Mouse (Mus musculus): ENCODE data around the gene Htr6. TPM values are rescaled to one million over a fixed set of nuclear protein-coding genes. Genes with fewer than 3 reads are reported as not detected.
A peak's percentile ranks its signal among the peaks of the same experiment; 100 is the strongest.

Gene Htr6
- polyA plus RNA-seq, 1 experiment from 2014 or later, result 0.07 TPM

DNA sequence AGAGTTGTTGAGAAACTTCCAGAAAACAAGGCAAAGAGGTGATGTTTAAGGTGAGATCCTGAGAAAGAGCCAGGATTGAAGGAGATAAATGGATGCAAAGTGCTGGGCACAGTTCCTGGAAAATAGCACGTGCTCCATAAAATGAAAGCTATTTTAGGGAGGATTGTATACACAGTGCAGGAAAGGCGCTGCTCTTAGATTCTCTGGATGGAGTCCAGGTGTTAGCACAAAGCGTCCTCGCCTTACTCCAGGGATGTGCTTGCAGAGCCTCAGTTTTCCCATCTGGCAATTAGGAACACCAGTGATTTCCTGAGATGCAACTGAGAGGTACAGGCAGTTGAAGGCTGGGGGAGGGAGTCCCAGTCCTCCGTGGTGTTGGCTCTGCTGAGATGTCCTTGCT lies 20.8 kb upstream of the Htr6 start:
- H3K36me3 ChIP-seq (replicated peaks), result peaks cover 3% of the 10 kb centered on the region
- H3K9me3 ChIP-seq, result peaks cover 11% of the 10 kb centered on the region; the same call in 1 of the 2 replicates
- H3K4me1 ChIP-seq, result peaks cover 22% of the 10 kb centered on the region
- WGBS, result 74% methylated on average over 5 of the region's 5 CpGs
- no peak overlapping the region for H3K27ac ChIP-seq
- no peak overlapping the region for H3K4me3 ChIP-seq
- peaks cover 41% of the 10 kb centered on the region for H3K27me3 ChIP-seq (ENCODE audit: poor library complexity, severe bottlenecking)
- DNase-seq (ENCODE audit: extremely low spot score, low spot score), result no peak

DNA sequence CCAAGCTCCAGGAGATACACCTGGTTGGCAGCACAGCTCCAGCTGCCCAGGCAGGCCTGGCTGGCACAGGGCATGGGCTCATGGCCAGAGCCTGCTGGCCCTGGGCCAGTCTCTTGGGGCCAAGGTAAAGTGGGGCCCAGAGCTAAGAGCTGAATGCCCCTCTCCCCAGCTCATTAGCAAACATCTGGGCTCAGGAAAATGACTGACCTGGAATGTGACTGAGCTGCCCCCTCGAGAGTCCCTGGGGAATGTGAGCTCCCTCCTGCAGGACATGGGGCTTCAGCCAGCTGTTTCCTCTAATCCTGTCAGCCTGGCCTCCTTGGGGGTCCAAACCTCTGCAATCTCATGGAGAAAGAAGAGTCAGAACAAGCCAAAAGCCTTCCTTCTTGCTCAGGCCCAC lies 20.0 kb upstream of the Htr6 start:
- peaks cover 49% of the 10 kb centered on the region for H3K27me3 ChIP-seq (ENCODE audit: poor library complexity, severe bottlenecking)
- 57% methylated on average over 1 of the region's 1 CpGs for WGBS
- H3K36me3 ChIP-seq (replicated peaks), result no peaks in the 10 kb centered on the region
- no peak overlapping the region for H3K4me3 ChIP-seq
- H3K9me3 ChIP-seq, result peaks cover 11% of the 10 kb centered on the region; the same call in 1 of the 2 replicates
- H3K4me1 ChIP-seq, result peaks cover 30% of the 10 kb centered on the region
- H3K27ac ChIP-seq, result no peak overlapping the region
- no peak for DNase-seq (ENCODE audit: extremely low spot score, low spot score)

DNA sequence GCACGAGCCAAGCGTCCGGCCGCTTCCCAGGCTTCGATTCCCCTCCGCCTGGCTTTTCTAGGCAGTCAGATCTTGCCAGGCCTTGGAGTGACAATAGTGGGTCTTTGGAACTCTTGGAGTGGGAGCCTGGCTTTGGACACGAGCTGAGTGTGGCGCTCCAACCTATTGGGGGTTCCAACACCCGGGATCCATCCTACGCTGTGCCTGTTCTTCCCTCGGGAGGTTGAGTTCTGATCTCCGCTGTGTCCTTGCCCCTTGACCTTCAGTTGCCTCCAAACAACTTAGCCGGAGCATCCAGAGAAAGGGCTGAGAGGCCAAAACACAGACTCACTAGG lies 17.8 kb upstream of the Htr6 start:
- H3K27ac ChIP-seq, result peak overlapping the region; percentile 80
- WGBS, result 20% methylated on average over 13 of the region's 13 CpGs

DNA sequence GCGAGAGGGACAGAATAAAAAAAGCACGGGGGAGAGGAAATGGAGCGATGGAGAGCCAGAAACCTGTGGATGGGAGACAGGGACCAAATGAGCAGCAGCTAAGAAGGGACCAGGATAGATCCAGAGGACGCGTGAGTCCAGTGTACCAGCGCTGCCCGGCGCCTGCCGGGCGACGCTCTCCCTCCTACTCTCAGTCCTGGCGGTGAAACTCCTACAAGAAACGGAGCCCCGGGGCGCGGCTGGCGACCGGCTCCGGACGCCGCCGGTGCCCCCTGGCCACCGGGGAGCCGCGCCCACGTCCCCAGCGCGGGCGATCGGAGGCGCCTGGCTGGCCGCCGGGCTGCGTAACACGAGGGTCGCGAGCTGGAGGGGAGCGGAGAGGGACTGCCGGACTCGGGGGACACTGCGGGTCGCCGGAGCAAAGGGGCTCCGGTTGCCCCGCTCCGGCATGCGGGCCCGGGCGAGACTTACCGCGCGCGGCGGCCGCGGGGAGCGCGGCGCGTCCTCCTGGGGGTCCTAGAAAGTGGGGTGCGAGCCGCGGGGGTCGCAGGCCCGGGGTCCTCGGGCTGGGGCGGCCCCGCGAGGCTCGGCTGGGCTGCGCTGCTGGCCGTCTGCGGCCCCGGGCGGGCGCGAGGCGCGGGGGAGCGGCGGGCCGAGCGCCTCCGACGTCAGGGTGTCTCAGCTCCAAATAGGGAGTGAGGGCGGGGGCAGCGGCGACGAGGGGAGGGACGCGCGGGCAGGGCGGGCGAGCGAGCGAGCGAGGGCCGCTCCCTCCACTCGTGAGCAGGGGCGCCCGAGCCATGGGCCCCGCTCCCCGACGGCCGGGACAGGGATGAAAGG lies 17.2 kb upstream of the Htr6 start, which contains the start of gene Nbl1:
Gene Nbl1 (minus strand): TSS at position 638 of the 840 bp plus-strand sequence.
- WGBS, result 1% methylated on average over 69 of the region's 105 CpGs
- no peak for DNase-seq (ENCODE audit: extremely low spot score, low spot score)
- H3K4me3 ChIP-seq, result peak within 1 kb of the TSS; percentile 60
- peaks cover 76% of the 10 kb centered on the region for H3K27me3 ChIP-seq (ENCODE audit: poor library complexity, severe bottlenecking)
- peaks cover 11% of the 10 kb centered on the region; the same call in 1 of the 2 replicates for H3K9me3 ChIP-seq
- peak within 1 kb of the TSS; percentile 80 for H3K27ac ChIP-seq
- H3K36me3 ChIP-seq (replicated peaks), result no peaks in the 10 kb centered on the region
- H3K4me1 ChIP-seq, result peaks cover 38% of the 10 kb centered on the region

More for the DNA sequence above, 17.8 kb upstream of the Htr6 start:
- Histone ChIP-seq H3K36me3 (replicated peaks) (no peaks in the 10 kb centered on the region), H3K4me3 (peak overlapping the region; percentile 60), H3K4me1 (peaks cover 38% of the 10 kb centered on the region), H3K9me3 (peaks cover 11% of the 10 kb centered on the region; the same call in 1 of the 2 replicates), H3K27me3 (ENCODE audit: poor library complexity, severe bottlenecking) (peaks cover 70% of the 10 kb centered on the region)
- no peak for DNase-seq (ENCODE audit: extremely low spot score, low spot score)

DNA sequence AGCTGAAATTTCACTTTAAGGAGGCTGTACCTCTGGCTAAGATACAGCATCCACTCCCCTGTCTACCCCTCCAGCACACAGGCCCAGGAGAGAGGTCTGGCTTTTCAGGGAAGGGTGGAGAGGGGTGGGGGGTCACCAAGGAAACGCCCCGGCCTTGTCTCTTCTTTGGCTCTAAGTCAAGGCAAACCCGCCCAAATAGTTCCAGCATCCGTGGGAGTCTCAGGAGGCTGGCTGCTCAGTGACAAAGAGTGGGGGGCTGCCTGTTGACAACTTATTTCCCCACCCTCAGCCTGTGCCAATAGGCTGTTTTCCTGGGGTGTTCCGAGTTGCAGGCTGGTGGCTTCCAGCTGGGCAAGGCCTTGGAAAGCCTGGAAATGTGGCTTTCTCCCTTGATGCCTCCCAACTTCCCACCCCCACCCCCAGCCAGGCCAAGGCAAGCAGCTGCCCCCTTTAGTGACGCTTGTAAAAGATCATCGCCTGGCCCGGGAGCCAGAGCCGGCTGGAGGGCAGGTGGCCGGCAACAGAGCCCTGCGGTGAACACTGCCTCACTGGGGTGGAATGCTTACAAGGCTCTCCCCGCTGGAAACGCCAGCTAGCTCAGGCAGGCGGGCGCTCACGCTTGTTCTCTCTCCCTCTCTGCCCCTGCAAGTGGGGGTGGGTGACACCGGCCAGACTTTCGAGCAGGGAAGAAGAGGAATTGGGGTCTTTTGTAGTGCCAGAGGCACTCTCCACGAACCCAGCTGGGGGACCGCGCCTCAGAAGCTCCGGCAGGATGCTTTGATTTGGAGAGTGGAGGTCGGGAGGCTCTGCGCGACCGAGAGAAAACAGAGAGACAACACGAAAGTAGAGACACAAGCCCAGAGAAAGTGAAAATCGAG lies 16.3 kb upstream of the Htr6 start:
- peaks cover 83% of the 10 kb centered on the region for H3K27me3 ChIP-seq (ENCODE audit: poor library complexity, severe bottlenecking)
- H3K27ac ChIP-seq, result peak overlapping the region; percentile 80
- peaks cover 38% of the 10 kb centered on the region for H3K4me1 ChIP-seq
- H3K36me3 ChIP-seq (replicated peaks), result no peaks in the 10 kb centered on the region
- WGBS, result 3% methylated on average over 28 of the region's 28 CpGs
- H3K4me3 ChIP-seq, result peak overlapping the region; percentile 60
- DNase-seq (ENCODE audit: extremely low spot score, low spot score), result peak; percentile 48
- peaks cover 11% of the 10 kb centered on the region; the same call in 1 of the 2 replicates for H3K9me3 ChIP-seq

DNA sequence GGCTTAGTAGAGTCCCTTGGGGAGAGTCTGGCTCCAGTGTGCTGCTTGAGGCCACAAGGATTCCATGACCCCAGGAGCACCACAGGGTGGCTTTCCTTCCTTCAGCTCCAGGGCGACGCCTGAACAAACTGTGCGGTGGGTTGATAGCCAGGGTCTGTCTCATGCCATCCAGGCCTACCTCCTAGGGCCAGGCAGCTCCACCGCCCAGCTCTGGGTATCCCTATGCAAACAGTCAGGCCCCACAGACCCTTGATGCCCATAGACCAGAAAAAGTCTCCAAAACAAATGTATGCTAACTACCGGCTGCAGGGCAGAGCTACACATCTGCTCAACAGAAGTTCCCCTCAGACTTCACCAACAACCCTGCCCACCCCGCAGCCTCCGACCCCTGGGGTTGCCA lies 15.7 kb upstream of the Htr6 start:
- Histone ChIP-seq H3K27me3 (ENCODE audit: poor library complexity, severe bottlenecking) (peaks cover 83% of the 10 kb centered on the region), H3K4me3 (peak overlapping the region; percentile 60), H3K36me3 (replicated peaks) (no peaks in the 10 kb centered on the region), H3K27ac (peak overlapping the region; percentile 80; the same call in 1 of the 2 replicates), H3K9me3 (peaks cover 11% of the 10 kb centered on the region; the same call in 1 of the 2 replicates), H3K4me1 (peaks cover 38% of the 10 kb centered on the region)
- no peak for DNase-seq (ENCODE audit: extremely low spot score, low spot score)
- WGBS, result 32% methylated on average over 7 of the region's 7 CpGs

DNA sequence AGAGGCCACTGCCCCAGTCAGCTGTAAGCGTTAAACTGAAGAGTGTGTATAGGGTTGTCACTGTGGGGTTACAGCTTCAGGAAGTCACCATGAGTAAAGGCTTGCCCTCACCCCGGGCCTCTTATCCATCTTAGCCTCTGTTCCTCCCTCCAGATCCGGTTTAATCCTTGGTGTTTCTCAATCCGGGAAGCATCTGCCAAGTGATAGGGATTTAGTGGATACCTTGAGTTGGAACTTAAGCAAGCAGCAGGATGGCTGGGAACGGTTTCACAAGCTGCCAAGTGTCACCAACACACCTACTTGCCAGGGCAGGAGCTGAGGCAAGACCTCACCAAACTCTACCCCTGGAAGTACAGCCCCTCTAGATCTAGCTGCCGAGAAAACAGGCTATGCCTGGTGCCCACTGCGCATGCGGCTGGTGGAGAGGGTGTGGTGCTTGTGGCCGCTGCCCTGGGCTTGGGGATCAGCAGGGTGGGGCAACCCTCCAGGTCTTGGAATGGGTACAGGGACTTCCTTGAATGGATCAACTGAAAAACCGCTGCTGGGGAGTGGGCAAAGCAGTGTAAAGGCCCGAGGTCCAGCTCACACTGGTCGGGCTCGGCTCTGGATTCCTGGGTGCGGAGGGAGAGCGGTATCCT lies 15.1 kb upstream of the Htr6 start:
- Histone ChIP-seq H3K4me3 (no peak overlapping the region; the same call in 1 of the 2 replicates), H3K27ac (no peak overlapping the region), H3K4me1 (peaks cover 38% of the 10 kb centered on the region), H3K36me3 (replicated peaks) (no peaks in the 10 kb centered on the region), H3K9me3 (peaks cover 11% of the 10 kb centered on the region; the same call in 1 of the 2 replicates), H3K27me3 (ENCODE audit: poor library complexity, severe bottlenecking) (peaks cover 88% of the 10 kb centered on the region)
- 71% methylated on average over 15 of the region's 15 CpGs for WGBS
- no peak for DNase-seq (ENCODE audit: extremely low spot score, low spot score)

DNA sequence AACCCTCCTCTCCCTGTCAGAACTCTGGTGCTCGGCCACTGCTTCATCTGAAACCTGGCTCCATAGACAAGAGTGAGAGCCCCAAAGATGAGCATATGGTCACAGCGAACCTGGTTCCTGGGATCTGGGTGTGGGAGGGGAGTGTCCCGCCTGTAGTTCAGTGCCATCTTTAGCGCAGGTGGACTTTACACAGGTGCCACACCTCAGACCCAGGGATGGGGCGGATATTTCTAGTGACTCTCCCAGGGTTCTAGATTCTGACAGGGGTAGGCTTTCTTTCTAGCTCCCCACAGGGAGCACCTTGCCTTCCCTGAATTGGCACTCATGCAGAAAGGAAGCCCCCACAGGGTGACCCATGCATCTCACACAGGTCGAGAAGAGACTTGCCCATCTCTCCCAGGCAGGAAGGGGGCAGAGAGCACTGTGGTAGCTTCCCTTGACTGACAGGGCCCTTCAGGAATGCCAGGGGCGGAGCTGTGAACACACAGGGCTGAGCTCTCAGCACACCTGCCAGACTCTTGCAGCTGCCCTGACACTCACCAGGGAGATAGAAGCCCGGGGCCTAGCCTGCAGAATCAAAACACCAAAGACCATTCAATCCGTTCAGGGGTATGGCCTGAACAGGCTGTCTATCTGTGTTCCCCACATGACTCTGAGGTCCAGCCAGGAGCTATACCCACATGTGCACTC lies 13.8 kb upstream of the Htr6 start:
- no peak overlapping the region for H3K27ac ChIP-seq
- H3K4me1 ChIP-seq, result peaks cover 38% of the 10 kb centered on the region
- H3K9me3 ChIP-seq, result no peaks in the 10 kb centered on the region
- H3K36me3 ChIP-seq (replicated peaks), result no peaks in the 10 kb centered on the region
- H3K27me3 ChIP-seq (ENCODE audit: poor library complexity, severe bottlenecking), result peaks cover 89% of the 10 kb centered on the region
- DNase-seq (ENCODE audit: extremely low spot score, low spot score), result no peak
- 63% methylated on average over 9 of the region's 9 CpGs for WGBS
- H3K4me3 ChIP-seq, result no peak overlapping the region

DNA sequence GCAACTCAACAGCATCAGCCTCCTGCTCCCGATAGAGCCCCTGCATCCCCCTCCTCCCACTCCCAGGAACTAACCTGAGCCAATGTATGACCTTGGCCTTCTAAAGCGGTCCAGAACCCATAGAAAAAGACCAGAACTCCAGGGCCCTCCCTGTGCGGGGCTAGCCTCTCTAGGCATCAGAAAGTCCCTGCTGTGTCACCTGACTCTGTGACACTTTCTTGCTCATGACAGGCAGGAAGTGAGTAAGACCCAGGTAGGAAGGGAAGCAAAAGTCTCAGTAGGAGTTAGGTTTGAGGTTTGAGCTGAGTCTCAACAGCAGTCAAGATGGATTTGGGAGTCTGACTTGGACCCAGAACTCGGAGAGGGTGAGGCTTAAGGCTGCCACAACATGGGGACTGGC lies 11.6 kb upstream of the Htr6 start:
- H3K27me3 ChIP-seq (ENCODE audit: poor library complexity, severe bottlenecking), result peaks cover 70% of the 10 kb centered on the region
- no peak overlapping the region for H3K27ac ChIP-seq
- no peaks in the 10 kb centered on the region for H3K9me3 ChIP-seq
- DNase-seq (ENCODE audit: extremely low spot score, low spot score), result no peak
- 79% methylated on average over 4 of the region's 4 CpGs for WGBS
- no peaks in the 10 kb centered on the region for H3K36me3 ChIP-seq (replicated peaks)
- H3K4me3 ChIP-seq, result no peak overlapping the region
- H3K4me1 ChIP-seq, result peaks cover 43% of the 10 kb centered on the region

DNA sequence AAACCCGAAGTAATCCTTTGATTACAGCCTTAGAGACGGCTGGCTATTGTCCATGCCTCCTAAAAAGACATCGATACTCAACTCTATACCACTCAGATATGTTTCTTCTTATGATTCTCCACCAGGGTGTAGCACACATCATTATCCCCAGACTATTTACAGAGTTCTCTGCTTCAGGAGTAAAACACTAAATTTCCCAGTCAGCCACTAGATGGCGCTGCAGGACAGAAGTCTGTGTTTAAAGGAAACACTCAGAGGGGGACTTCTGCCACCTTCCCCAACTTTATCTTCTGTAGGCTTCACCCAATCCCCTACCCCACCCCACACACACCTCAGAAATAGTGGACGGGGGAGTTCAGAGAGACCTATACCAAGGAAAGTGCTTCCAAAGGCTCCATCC lies 10.7 kb upstream of the Htr6 start:
- peak; percentile 82 for DNase-seq (ENCODE audit: extremely low spot score, low spot score)
- Histone ChIP-seq H3K27ac (no peak overlapping the region), H3K36me3 (replicated peaks) (no peaks in the 10 kb centered on the region), H3K4me3 (no peak overlapping the region), H3K9me3 (no peaks in the 10 kb centered on the region), H3K4me1 (peaks cover 35% of the 10 kb centered on the region), H3K27me3 (ENCODE audit: poor library complexity, severe bottlenecking) (peaks cover 61% of the 10 kb centered on the region)
- 24% methylated on average over 5 of the region's 5 CpGs for WGBS

DNA sequence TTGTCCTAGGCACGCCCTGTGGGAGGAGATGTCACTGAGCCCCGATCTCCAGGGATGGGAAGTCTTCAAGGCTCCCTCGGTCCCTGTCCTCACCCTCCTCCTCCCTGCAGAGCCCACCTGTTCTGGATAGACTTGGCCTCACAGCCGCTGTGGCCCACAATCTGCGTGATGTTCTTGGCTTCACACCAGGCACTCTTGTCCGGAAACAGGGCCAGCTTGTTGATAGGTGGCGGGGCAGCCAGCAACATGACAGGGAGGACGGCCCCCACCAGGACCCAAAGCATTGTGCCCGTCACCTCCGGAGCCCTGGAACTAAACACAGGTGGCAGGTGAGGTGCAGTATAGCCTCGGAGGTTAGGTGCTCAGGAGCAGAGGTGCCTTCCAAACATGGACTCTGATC lies 10.0 kb upstream of the Htr6 start:
- H3K27me3 ChIP-seq (ENCODE audit: poor library complexity, severe bottlenecking), result peaks cover 54% of the 10 kb centered on the region
- H3K4me1 ChIP-seq, result peaks cover 28% of the 10 kb centered on the region
- 72% methylated on average over 11 of the region's 11 CpGs for WGBS
- H3K36me3 ChIP-seq (replicated peaks), result no peaks in the 10 kb centered on the region
- no peak overlapping the region for H3K27ac ChIP-seq
- no peak overlapping the region for H3K4me3 ChIP-seq
- DNase-seq (ENCODE audit: extremely low spot score, low spot score), result no peak
- H3K9me3 ChIP-seq, result no peaks in the 10 kb centered on the region
